Comparison of ENCODE assay signal across 8 mouse cellular contexts in the genomic region with DNA sequence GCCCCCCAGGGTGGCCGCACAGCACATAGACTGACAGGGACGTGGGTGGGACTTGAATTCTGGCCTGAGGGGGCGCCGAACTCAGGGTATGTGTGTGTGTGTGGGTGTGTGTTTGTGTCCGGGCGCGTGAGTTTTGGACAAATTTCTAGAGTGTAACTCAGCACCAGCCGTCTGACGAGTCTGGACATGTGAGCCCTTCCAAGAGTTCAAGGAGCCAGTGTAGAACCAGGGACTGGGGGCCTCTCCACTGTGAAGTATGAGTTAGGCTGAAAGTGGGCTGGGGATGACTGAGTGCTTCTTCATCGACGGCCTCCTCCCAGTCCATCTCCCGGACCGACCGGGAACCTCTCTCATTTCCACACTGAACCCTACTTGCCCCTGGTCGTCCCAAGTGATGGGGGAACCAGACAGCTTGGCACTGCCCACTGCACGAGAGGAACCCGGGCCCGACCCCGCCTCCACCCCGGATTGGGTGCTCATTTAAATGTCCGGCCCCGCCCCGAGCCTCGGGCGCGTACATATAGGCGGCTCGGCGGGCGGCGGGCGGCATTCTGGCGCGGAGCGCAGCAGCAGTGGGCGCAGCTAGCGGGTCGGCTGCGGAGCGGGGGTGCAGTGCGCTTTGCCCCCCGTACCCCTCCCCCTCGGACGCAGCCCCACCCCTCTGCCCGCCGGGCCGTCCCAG. TPM values are rescaled to one million over a fixed set of nuclear protein-coding genes. Genes with fewer than 3 reads are reported as not detected.
DNase-seq lines count a peak whose midpoint lies in the region; ATAC-seq and TF ChIP-seq lines count a peak whose summit lies in the region.

A gene (plus strand): TSS at position 496 of the 682 bp plus-strand sequence.

- no peaks in the 10 kb centered on the region for H3K9me3 ChIP-seq in forebrain, embryonic 11.5 days (ENCODE audit: control insufficient read depth, low read length)
- H3K9me3 ChIP-seq in heart, postnatal 0 days (replicated peaks; ENCODE audit: control insufficient read depth, low read length): no peaks in the 10 kb centered on the region
- no peaks in the 10 kb centered on the region for H3K9me3 ChIP-seq in liver, embryonic 14.5 days (ENCODE audit: control insufficient read depth, low read length)
- H3K9me3 ChIP-seq in stomach, embryonic 16.5 days (replicated peaks; ENCODE audit: control insufficient read depth, low read length): no peaks in the 10 kb centered on the region

- peak within 1 kb of the TSS; percentile 100 for H3K9ac ChIP-seq in forebrain, embryonic 11.5 days (ENCODE audit: low read length)
- peak within 1 kb of the TSS; percentile 97 for H3K9ac ChIP-seq in heart, postnatal 0 days (replicated peaks; ENCODE audit: low read depth, low read length)
- peak within 1 kb of the TSS; percentile 72 for H3K9ac ChIP-seq in liver, embryonic 14.5 days (replicated peaks)
- H3K9ac ChIP-seq in stomach, embryonic 16.5 days (ENCODE audit: low read length): peak within 1 kb of the TSS; percentile 100

- no peak for TF ChIP-seq CTCF in heart, postnatal 0 days (IDR thresholded peaks at IDR 0.05; ENCODE audit: low read depth)
- TF ChIP-seq CTCF in liver, embryonic 14.5 days (IDR thresholded peaks at IDR 0.05; ENCODE audit: low read depth): no peak

- H3K4me2 ChIP-seq in forebrain, embryonic 11.5 days (ENCODE audit: low read depth, low read length, severe bottlenecking): peak within 1 kb of the TSS; percentile 75
- peak within 1 kb of the TSS; percentile 85 for H3K4me2 ChIP-seq in heart, postnatal 0 days (ENCODE audit: low read depth, low read length)
- H3K4me2 ChIP-seq in liver, embryonic 14.5 days (ENCODE audit: low read depth): peak within 1 kb of the TSS; percentile 97
- peak within 1 kb of the TSS; percentile 79 for H3K4me2 ChIP-seq in stomach, embryonic 16.5 days (ENCODE audit: low read depth, low read length)

- peak within 1 kb of the TSS; percentile 96 for H3K27ac ChIP-seq in forebrain, embryonic 11.5 days (ENCODE audit: low read depth, low read length)
- H3K27ac ChIP-seq in heart, postnatal 0 days (ENCODE audit: low read depth): peak within 1 kb of the TSS; percentile 90
- no peak within 1 kb of the TSS for H3K27ac ChIP-seq in liver, embryonic 14.5 days
- peak within 1 kb of the TSS; percentile 94 for H3K27ac ChIP-seq in stomach, embryonic 16.5 days (ENCODE audit: low read length)

- WGBS in forebrain, embryonic 11.5 days: 5% methylated on average over 45 of the region's 47 CpGs
- WGBS in heart, postnatal 0 days: 7% methylated on average over 44 of the region's 47 CpGs
- WGBS in liver, embryonic 14.5 days (ENCODE audit: insufficient replicate concordance): 6% methylated on average over 47 of the region's 47 CpGs
- 4% methylated on average over 47 of the region's 47 CpGs for WGBS in stomach, embryonic 16.5 days

- peaks cover 21% of the 10 kb centered on the region for H3K4me1 ChIP-seq in forebrain, embryonic 11.5 days (replicated peaks; ENCODE audit: control insufficient read depth, insufficient read depth, low read length)
- peaks cover 8% of the 10 kb centered on the region for H3K4me1 ChIP-seq in heart, postnatal 0 days (ENCODE audit: control insufficient read depth, insufficient read depth)
- H3K4me1 ChIP-seq in liver, embryonic 14.5 days (replicated peaks; ENCODE audit: control insufficient read depth in 2 of 2, insufficient read depth in 2 of 2, low read length in 1 of 2): peaks cover 0 to 5% of the 10 kb centered on the region in 2 experiments; a peak in 1 of 4 replicates
- H3K4me1 ChIP-seq in stomach, embryonic 16.5 days (ENCODE audit: control insufficient read depth, insufficient read depth, low read length): peaks cover 12% of the 10 kb centered on the region

- H3K27me3 ChIP-seq in forebrain, embryonic 11.5 days (ENCODE audit: control insufficient read depth, insufficient read depth, low read length): no peaks in the 10 kb centered on the region; the same call in 1 of the 2 replicates
- H3K27me3 ChIP-seq in heart, postnatal 0 days (ENCODE audit: control insufficient read depth, insufficient read depth, low read length): no peaks in the 10 kb centered on the region
- H3K27me3 ChIP-seq in liver, embryonic 14.5 days (ENCODE audit: control insufficient read depth, insufficient read depth, low read length): peaks cover 13% of the 10 kb centered on the region
- no peaks in the 10 kb centered on the region for H3K27me3 ChIP-seq in stomach, embryonic 16.5 days (ENCODE audit: control insufficient read depth, insufficient read depth, low read length)

- H3K36me3 ChIP-seq in forebrain, embryonic 11.5 days (ENCODE audit: control insufficient read depth, insufficient read depth, low read length): peaks cover 3% of the 10 kb centered on the region; the same call in 1 of the 2 replicates
- H3K36me3 ChIP-seq in heart, postnatal 0 days (replicated peaks; ENCODE audit: control insufficient read depth, insufficient read depth, low read length): peaks cover 18% of the 10 kb centered on the region
- peaks cover 17% of the 10 kb centered on the region for H3K36me3 ChIP-seq in liver, embryonic 14.5 days (replicated peaks; ENCODE audit: control insufficient read depth, insufficient read depth, low read depth)
- no peaks in the 10 kb centered on the region for H3K36me3 ChIP-seq in stomach, embryonic 16.5 days (ENCODE audit: control insufficient read depth, insufficient read depth, low read length)

- H3K4me3 ChIP-seq in forebrain, embryonic 11.5 days (ENCODE audit: low read depth, low read length): peak within 1 kb of the TSS; percentile 100
- H3K4me3 ChIP-seq in heart, postnatal 0 days (ENCODE audit: low read depth, low read length): peak within 1 kb of the TSS; percentile 94
- peak within 1 kb of the TSS; percentile 52 to 75 for H3K4me3 ChIP-seq in liver, embryonic 14.5 days (ENCODE audit: insufficient read depth in 1 of 2, low read depth in 2 of 2, low read length in 2 of 2)
- peak within 1 kb of the TSS; percentile 93 for H3K4me3 ChIP-seq in stomach, embryonic 16.5 days (replicated peaks; ENCODE audit: low read length)

- peak; percentile 85 for DNase-seq in CD4-positive helper T cell, adult 2 months (ENCODE audit: low read depth, low spot score)
- DNase-seq in adrenal gland, postnatal 14 days: peak; percentile 94
- peak; percentile 97 for DNase-seq in forebrain, embryonic 11.5 days (ENCODE audit: low spot score)
- peak; percentile 74 for DNase-seq in heart, postnatal 0 days (ENCODE audit: low spot score)
- peak; percentile 90 to 94 for DNase-seq in kidney, postnatal 36 days
- DNase-seq in liver, embryonic 14.5 days (ENCODE audit: low read depth in 3 of 3, low spot score in 3 of 3): peak; percentile 49 to 58 (median 55)
- DNase-seq in neural tube, embryonic 10.5 days (ENCODE audit: extremely low spot score, low spot score): peak; percentile 94

- TF ChIP-seq EP300 in heart, postnatal 0 days (IDR thresholded peaks at IDR 0.05; ENCODE audit: low read depth): 0 out of 2 replicates have a peak, but pooled peaks have one; percentile 37
- no peak for TF ChIP-seq EP300 in liver, embryonic 14.5 days (IDR thresholded peaks at IDR 0.05; ENCODE audit: low read depth)

- ATAC-seq in forebrain, embryonic 11.5 days (replicated peaks; ENCODE audit: low FRiP score): peak; percentile 90
- ATAC-seq in heart, postnatal 0 days (ENCODE audit: insufficient read depth, low read depth): peak; percentile 83
- ATAC-seq in liver, embryonic 14.5 days (ENCODE audit: insufficient read depth): peak; percentile 75
- ATAC-seq in stomach, embryonic 16.5 days (ENCODE audit: insufficient read depth, low FRiP score): peak; percentile 87

RNA-seq across cellular contexts. Expression of the gene that starts here (rescaled TPM):
- total RNA-seq in adrenal gland, postnatal 14 days (2021): 78.9 and 81.4 TPM in 2 replicates
- polyA plus RNA-seq in forebrain, embryonic 11.5 days (2014; fragmentation: Nextera tagmentation; extraction: Ambion mirVana): 1,728 and 1,922 TPM in 2 replicates
- total RNA-seq in heart, postnatal 0 days (2014; rRNA removed; ENCODE audit: low replicate concordance): 183 and 192 TPM in 2 replicates
- polyA plus RNA-seq in heart, postnatal 0 days (2015; fragmentation: Nextera tagmentation; extraction: Ambion mirVana): 135 and 138 TPM in 2 replicates
- polyA plus RNA-seq in liver, embryonic 14.5 days (2012; rRNA removed): 30.6 and 34.8 TPM in 2 replicates
- 38.2 and 42.0 TPM in 2 replicates for polyA plus RNA-seq in liver, embryonic 14.5 days (2014; fragmentation: Nextera tagmentation; extraction: Ambion mirVana)
- polyA plus RNA-seq in stomach, embryonic 16.5 days (2015; fragmentation: Nextera tagmentation; extraction: Ambion mirVana): 259 and 296 TPM in 2 replicates
